Mouse (Mus musculus) myocyte (in vitro differentiated cells): Measurements from ENCODE around the gene Tle1. TPM values are rescaled to one million over a fixed set of nuclear protein-coding genes. Genes with fewer than 3 reads are reported as not detected.
A peak's percentile ranks its signal among the peaks of the same experiment; 100 is the strongest.

Source experiments
- H3K27me3 ChIP-seq: one replicate; pipeline ENCODE4 v1.6.1; 2011; ENCODE audit not compliant: control insufficient read depth, insufficient read depth, insufficient read length
- H3K36me3 ChIP-seq: one replicate; pipeline ENCODE4 v1.6.1; 2011; ENCODE audit not compliant: control insufficient read depth, insufficient read depth
- H3K4me2 ChIP-seq: one replicate; pipeline ENCODE4 v1.6.1; 2011; ENCODE audit warnings: low read depth, control low read depth
- H3K4me3 ChIP-seq: one replicate; pipeline ENCODE4 v1.5.1; 2011; ENCODE audit warnings: mild to moderate bottlenecking, control low read depth, moderate library complexity
- H3K79me2 ChIP-seq: one replicate; pipeline ENCODE4 v1.6.1; 2011; ENCODE audit not compliant: control insufficient read depth, insufficient read depth
- H3ac ChIP-seq: one replicate; pipeline ENCODE4 v1.6.1; 2011; ENCODE audit not compliant: control insufficient read depth, insufficient read length
- CEBPB ChIP-seq: IDR thresholded peaks from 2 replicates; pipeline ENCODE4 v1.6.1; 2011; ENCODE audit warnings: mild to moderate bottlenecking, moderate library complexity; ENCODE audit not compliant: poor library complexity, insufficient read depth, severe bottlenecking
- E2F4 ChIP-seq: IDR thresholded peaks from one replicate; pipeline ENCODE4 v1.6.1; 2011; ENCODE audit warnings: mild to moderate bottlenecking, control low read depth, moderate library complexity; ENCODE audit not compliant: insufficient read depth
- MAX ChIP-seq: IDR thresholded peaks from one replicate; pipeline ENCODE4 v1.6.1; 2011; ENCODE audit warnings: low read depth, mild to moderate bottlenecking, control low read depth
- MYOD1 ChIP-seq, 3 experiments: IDR thresholded peaks; one replicate each; pipeline ENCODE4 v1.6.1; 2011; ENCODE audit warnings: control low read depth in 2 of 3, low read depth in 2 of 3, mild to moderate bottlenecking in 2 of 3, moderate library complexity in 1 of 3; ENCODE audit not compliant: insufficient read length in 2 of 3, control insufficient read depth in 1 of 3
- MYOG ChIP-seq, 3 experiments: IDR thresholded peaks; one replicate each; pipeline ENCODE4 v1.6.1; 2011; ENCODE audit warnings: control low read depth in 2 of 3, low read depth in 2 of 3, mild to moderate bottlenecking in 2 of 3; ENCODE audit not compliant: insufficient read length in 2 of 3, control insufficient read depth in 1 of 3, insufficient read depth in 1 of 3
- POLR2A ChIP-seq: IDR thresholded peaks from one replicate; pipeline ENCODE4 v1.6.1; 2011; ENCODE audit warnings: low read depth, mild to moderate bottlenecking, control low read depth, moderate library complexity; ENCODE audit not compliant: insufficient read length
- POLR2AphosphoS2 ChIP-seq: IDR thresholded peaks from one replicate; pipeline ENCODE4 v1.6.1; 2011; ENCODE audit warnings: low read depth, control low read depth; ENCODE audit not compliant: insufficient read length
- REST ChIP-seq: IDR thresholded peaks from one replicate; pipeline ENCODE4 v1.6.1; 2011; ENCODE audit warnings: mild to moderate bottlenecking, control low read depth, moderate library complexity; ENCODE audit not compliant: insufficient read depth, insufficient read length
- SRF ChIP-seq: IDR thresholded peaks from one replicate; pipeline ENCODE4 v1.6.1; 2011; ENCODE audit warnings: low read depth; ENCODE audit not compliant: control insufficient read depth, insufficient read length
- TCF12 ChIP-seq: IDR thresholded peaks from one replicate; pipeline ENCODE4 v1.6.1; 2011; ENCODE audit warnings: mild to moderate bottlenecking, control low read depth; ENCODE audit not compliant: poor library complexity, insufficient read depth, severe bottlenecking
- TCF3 ChIP-seq: IDR thresholded peaks from one replicate; pipeline ENCODE4 v1.6.1; 2011; ENCODE audit warnings: low read depth, control low read depth; ENCODE audit not compliant: insufficient read length
- USF1 ChIP-seq: IDR thresholded peaks from one replicate; pipeline ENCODE4 v1.6.1; 2011; ENCODE audit warnings: low read depth, mild to moderate bottlenecking, control low read depth, moderate library complexity
- polyA plus RNA-seq: library from polyadenylated mRNA; unstranded; fragments of >200 nt; fragmentation: generic; extraction: Trizol; gene quantifications from one replicate; pipeline ENCODE4 v1.2.1, GENCODE M21; 2012; ENCODE audit warnings: missing spikeins

The Tle1 gene
- polyA plus RNA-seq, 1 experiment, result 17.9 TPM

- no peaks in the 10 kb centered on the region for H3K27me3 ChIP-seq
- TF ChIP-seq POLR2A (no peak), MYOG (IDR thresholded peaks at IDR 0.05; ENCODE audit: control insufficient read depth in 1 of 3, insufficient read depth in 1 of 3, insufficient read length in 2 of 3, low read depth in 2 of 3) (no peak), E2F4 (no peak), REST (no peak)
These were observed 2.7 kb downstream of the Tle1 start for GRCm38 (mm10) chr4:72197888-72198605.

DNA sequence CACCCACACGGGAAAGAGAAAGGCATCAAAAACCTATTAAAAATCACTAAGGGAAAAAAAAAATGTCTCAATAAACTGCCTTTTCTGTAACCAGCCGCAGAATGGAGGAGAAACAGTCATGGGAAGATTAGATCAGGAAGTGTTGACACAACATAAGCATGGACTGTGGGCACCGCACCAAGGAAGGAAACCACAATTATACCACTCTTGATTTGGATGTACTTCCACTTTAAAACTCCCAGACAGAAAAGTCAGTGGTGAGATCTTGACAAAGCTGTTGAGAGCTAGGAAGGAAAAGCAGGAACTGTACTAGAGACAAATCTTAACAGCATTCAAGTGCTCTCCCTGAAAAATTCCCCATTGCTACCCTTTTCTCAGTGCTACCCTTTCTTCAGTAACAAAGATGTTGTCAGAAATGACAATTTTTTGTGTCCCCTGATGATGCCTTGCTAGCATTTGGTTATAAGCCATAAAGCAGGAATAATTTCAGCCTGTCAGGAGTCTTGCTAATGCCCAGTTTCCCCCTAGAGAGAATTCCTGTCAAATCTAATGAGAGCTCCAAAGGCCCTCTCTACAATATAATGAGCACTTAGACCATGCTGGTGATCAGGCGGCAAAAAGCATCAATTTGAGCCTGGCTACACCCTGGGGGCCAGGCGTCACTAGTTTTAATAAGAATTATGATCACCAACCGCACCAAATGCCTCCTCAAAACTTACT, 5.4 kb downstream of the Tle1 start:
- H3ac ChIP-seq, result no peak overlapping the region
- H3K36me3 ChIP-seq, result peaks cover 5% of the 10 kb centered on the region
- no peak for TF ChIP-seq MAX
- TF ChIP-seq E2F4, result no peak
- TF ChIP-seq TCF3, result no peak
- TF ChIP-seq MYOD1 (IDR thresholded peaks at IDR 0.05; ENCODE audit: control insufficient read depth in 1 of 3, insufficient read length in 2 of 3, low read depth in 2 of 3), result no peak
- H3K4me2 ChIP-seq, result peak overlapping the region; percentile 28
- no peaks in the 10 kb centered on the region for H3K27me3 ChIP-seq
- no peak overlapping the region for H3K4me3 ChIP-seq
- H3K79me2 ChIP-seq, result peaks cover 70% of the 10 kb centered on the region

More at GRCm38 (mm10) chr4:72197888-72198605, 2.7 kb downstream of the Tle1 start:
- H3K79me2 ChIP-seq, result peaks cover 65% of the 10 kb centered on the region
- H3K4me3 ChIP-seq, result peak overlapping the region; percentile 70
- peaks cover 5% of the 10 kb centered on the region for H3K36me3 ChIP-seq
- no peak overlapping the region for H3ac ChIP-seq
- H3K4me2 ChIP-seq, result peak overlapping the region; percentile 85

- H3K79me2 ChIP-seq, result peaks cover 64% of the 10 kb centered on the region
- no peak overlapping the region for H3ac ChIP-seq
- H3K4me2 ChIP-seq, result no peak overlapping the region
- TF ChIP-seq MYOG (IDR thresholded peaks at IDR 0.05; ENCODE audit: control insufficient read depth in 1 of 3, insufficient read depth in 1 of 3, insufficient read length in 2 of 3, low read depth in 2 of 3), result no peak
- TF ChIP-seq MYOD1 (IDR thresholded peaks at IDR 0.05; ENCODE audit: control insufficient read depth in 1 of 3, insufficient read length in 2 of 3, low read depth in 2 of 3), result no peak
- TF ChIP-seq CEBPB, result no peak
- TF ChIP-seq POLR2A, result no peak
- TF ChIP-seq TCF12, result no peak
- TF ChIP-seq REST, result no peak
- TF ChIP-seq E2F4, result no peak
- no peak for TF ChIP-seq USF1
- no peak for TF ChIP-seq POLR2AphosphoS2
- TF ChIP-seq TCF3, result no peak
- no peak for TF ChIP-seq SRF
- no peak for TF ChIP-seq MAX
- no peaks in the 10 kb centered on the region for H3K27me3 ChIP-seq
- no peak overlapping the region for H3K4me3 ChIP-seq
- peaks cover 5% of the 10 kb centered on the region for H3K36me3 ChIP-seq
These were observed 7.4 kb downstream of the Tle1 start for GRCm38 (mm10) chr4:72193276-72193675.

DNA sequence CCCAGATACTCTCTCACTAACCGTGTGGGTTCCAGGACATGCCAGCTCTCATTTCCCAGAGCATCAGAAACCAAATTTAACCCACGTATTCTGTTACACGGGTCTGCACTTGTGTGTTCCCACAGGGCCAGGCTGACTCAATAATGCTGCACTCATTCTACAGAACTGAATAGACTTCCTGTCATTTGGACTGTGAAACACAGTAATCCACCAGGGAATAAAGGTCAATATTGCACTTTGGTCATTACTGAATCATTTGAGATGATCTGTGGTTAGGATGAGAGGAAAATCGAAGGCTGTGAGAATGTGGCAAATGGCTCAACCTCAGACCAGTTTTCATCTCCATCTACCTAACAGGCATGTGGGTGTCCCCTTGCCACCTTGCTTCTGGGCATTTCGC, 16.2 kb downstream of the Tle1 start:
- TF ChIP-seq POLR2A (no peak), TCF3 (no peak), MAX (no peak), MYOG (IDR thresholded peaks at IDR 0.05; ENCODE audit: control insufficient read depth in 1 of 3, insufficient read depth in 1 of 3, insufficient read length in 2 of 3, low read depth in 2 of 3) (no peak), SRF (no peak), CEBPB (no peak), E2F4 (no peak), POLR2AphosphoS2 (no peak), MYOD1 (IDR thresholded peaks at IDR 0.05; ENCODE audit: control insufficient read depth in 1 of 3, insufficient read length in 2 of 3, low read depth in 2 of 3) (no peak), TCF12 (no peak), REST (no peak), USF1 (no peak)
- Histone ChIP-seq H3K27me3 (no peaks in the 10 kb centered on the region), H3K36me3 (peaks cover 5% of the 10 kb centered on the region), H3K4me2 (peak overlapping the region; percentile 26), H3K79me2 (peaks cover 54% of the 10 kb centered on the region), H3K4me3 (no peak overlapping the region), H3ac (no peak overlapping the region)
